Mouse (Mus musculus) ovary, postnatal 14 days (tissue): Measurements from ENCODE around the gene B230104I21Rik.

Experiments
- DNase-seq: peaks from one replicate; pipeline ENCODE4 v3.0.0; 2022; ENCODE audit warnings: low spot score

B230104I21Rik gene

DNA sequence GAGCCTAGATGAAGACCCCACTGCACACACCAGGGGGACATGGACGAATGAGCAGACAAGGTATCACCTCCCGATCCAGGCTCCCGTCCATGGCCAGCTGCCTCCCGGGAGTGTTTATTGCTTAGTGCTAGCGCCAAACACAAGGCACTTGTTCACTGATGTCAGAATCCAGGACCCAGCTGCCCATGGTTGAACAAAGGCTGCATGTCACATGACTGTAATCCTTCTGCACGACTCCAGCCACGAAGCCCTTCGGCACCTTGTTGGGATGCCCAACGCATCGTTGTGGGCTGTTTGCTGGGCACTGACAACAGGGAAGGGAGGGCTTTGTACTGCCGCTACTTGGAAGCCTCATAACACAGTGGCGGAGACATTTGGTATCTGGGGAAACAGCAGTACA lies at the start of gene B230104I21Rik:
B230104I21Rik (plus strand) TSS at position 367 of the 400 bp plus-strand sequence.
- DNase-seq: no peak

DNA sequence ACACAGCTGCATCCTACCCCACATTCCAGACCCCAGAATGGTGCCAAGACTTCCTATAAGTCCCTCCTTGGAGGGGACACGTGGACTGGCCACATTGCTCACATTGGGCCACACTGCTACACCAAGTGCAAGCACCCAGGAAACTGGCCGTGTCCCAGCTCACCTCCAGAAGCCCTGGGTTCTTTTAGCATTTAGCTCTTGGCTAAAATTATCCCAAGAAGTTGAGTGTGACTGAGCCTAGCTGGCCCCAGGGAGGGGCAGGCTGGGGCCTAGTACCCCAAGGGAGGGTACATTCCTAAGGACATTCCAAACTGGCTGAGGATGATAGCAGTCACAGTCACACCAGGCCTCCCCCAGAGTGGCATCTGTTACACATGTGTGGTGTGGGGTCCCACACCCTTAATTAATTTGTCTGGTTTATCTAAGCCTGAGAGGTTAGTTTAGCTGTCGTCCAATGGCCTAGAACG lies 42.2 kb upstream of the B230104I21Rik start:
- DNase-seq: no peak

DNA sequence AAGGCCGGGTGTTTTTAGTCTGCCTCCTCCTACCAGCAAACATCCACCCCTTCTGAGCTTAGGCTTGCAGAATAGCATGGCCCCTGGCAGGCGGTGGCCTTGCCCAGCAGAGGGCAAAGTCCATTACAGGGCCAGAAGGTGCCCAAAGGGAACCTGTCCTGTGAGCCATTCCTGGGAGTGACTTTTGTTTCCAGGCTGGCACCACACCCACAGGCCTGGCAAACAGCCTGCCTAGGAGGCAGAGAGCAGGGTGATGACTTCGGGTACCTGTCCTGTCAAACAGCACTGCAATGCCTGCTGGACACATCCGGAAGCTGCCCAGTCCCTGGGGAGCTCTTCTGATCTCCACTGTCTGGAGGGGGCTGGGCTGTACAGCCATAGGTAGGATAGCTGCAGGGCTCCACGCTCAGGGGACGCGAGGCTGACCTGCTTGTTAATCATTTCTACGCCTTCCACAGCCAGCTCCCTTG lies 41.6 kb upstream of the B230104I21Rik start:
- DNase-seq: no peak

DNA sequence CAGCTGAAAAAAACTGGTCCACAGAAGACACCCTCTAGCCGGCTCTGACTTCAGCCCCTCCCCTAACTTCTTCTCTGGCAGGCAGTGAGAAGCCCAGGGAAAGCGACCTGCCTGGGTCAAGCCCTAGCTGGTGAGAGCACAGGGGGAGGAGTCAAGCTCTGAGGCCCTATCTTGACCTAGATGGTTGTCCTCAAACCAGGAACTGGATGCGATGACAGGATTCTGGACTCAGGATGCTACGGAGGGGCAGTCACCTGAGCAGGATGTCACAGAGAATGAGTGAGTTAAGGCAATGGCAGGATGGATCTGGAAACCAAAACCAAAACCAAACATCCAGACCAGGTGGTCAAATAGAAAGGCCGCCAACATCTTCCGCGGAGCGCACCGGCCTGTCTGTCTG lies 38.2 kb upstream of the B230104I21Rik start:
- DNase-seq: no peak

DNA sequence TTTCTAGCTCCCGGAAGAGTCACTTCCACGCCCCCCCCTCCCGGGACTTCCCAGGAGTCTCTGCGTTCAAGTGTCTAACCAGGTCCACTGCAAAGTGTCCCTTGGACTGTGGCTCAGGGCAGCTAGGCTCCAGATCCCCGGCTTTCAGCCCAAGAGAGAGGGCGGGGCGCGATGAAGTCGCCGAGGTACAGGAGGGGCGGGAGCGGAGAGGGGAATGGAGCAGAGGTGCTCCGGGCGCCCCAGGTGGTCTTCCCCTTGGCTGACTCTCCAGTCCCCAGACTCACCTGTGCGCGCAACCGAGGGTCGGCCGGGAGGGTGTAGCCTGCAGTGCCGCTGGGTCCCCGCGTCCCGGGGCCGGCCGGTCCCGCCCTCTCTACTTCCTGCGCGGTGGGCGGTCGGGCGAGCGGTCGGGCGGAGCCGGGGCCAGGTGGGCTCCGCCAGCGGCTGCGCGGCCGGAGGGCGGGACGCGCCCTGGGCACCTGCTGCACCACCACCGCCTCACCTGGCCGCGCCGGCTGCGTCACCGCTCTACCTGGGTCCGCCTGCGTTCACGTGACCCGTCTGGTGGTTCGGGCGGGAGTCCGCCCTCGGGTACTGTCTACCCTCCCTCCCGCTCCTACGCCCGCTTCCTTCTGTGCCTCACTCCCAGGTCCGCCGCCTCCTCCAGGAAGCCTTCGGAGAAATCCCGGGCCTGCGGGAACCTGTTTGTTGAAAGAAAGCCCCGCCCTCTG lies 36.2 kb upstream of the B230104I21Rik start:
- DNase-seq: peak; percentile 21

DNA sequence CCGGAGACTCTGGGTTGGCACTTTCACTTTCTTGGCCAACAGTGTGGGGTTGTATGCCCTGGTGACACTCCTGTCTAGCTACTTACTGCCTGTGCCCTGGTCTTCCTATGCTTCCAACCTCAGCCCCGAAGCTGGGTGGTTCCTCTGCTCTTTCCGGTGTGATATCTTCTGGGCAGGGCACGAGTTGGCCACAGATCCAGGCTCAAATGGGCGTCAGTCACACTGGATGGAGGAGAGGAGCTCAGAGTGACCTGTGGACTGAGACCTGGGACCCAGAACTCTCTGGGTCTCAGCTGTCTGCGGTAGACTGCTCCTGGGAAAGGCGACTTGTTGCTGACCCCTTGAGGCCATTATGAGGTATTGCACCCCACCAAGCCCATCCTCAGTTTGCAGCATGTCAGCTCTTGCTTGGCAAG lies 34.5 kb upstream of the B230104I21Rik start, which contains the start of gene Arhgef16:
Arhgef16 (minus strand) TSS at position 211 of the 416 bp plus-strand sequence.
- DNase-seq: peak; percentile 17

DNA sequence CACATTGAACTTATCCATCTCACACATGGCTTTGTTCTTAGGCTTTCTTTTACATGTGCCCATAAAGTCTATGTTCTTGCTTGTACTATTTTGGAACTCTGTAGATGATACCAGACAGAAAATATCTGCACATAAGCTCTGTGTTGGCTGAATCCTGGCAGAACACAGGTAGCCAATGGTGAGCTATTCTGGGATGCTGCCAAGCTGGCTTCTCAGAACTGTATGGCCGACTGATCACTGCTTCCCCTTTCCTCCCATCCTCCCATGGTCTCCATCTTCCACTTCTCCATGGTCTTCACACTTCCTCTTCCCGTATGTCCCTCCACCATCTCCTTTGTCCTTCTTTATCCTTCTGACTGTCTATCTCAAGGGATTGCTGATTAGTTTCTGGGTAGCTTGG lies 26.8 kb upstream of the B230104I21Rik start:
- DNase-seq: no peak

DNA sequence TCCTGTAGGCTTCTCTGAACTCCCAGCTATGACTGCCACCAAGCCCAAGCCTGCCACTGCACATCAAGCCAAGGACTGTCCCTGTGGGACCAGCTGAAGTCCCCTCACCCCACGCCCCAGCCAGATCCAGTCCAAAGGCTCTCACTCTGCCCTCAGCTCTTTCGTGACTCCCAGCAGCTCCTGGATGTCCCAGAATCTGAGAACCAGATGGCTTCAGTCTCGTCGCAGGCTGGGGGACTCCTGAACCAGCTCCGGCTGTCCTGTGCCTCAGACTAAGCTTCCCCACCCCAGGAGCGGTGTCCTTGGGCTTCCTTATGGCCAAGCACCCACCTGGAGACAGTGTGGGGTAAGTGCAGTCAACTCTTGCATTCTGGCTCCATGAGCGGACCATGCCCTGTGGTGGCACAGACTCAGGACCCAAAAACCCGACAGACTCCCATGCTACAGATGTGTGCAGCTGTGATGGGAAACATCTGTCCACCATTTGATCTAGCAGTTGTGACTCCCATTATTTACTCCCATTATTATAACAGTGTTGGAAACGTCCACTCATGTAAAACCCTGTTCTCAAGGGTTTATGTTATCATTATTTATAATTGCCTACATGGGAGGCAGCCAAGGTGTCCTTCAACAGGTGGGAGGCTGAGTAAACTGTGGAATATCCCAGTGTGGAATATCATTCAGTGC lies 25.2 kb upstream of the B230104I21Rik start:
- no peak for DNase-seq

DNA sequence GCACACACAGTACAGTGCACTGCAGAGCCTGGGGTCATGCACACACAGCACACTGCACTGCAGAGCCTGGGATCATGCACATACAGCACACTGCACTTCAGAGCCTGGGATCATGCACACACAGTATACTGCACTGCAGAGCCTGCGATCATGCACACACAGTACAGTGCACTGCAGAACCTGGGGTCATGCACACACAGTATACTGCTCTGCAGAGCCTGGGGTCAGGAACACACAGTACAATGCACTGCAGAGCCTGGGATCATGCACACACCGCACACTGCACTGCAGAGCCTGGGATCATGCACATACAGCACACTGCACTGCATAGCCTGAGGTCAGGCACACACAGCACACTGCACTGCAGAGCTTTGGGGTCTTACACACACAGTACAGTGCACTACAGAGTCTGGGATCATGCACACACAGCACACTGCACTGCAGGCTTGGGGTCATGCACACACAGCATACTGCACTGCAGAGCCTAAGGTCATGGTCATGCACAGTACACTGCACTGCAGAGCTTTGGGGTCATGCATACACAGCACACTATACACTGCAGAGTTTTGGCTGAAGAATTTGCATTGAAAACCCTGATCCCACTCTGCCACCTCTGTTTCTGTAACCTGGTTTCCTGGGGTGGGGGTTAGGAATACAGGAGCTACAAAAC lies 23.6 kb upstream of the B230104I21Rik start:
- DNase-seq: no peak

DNA sequence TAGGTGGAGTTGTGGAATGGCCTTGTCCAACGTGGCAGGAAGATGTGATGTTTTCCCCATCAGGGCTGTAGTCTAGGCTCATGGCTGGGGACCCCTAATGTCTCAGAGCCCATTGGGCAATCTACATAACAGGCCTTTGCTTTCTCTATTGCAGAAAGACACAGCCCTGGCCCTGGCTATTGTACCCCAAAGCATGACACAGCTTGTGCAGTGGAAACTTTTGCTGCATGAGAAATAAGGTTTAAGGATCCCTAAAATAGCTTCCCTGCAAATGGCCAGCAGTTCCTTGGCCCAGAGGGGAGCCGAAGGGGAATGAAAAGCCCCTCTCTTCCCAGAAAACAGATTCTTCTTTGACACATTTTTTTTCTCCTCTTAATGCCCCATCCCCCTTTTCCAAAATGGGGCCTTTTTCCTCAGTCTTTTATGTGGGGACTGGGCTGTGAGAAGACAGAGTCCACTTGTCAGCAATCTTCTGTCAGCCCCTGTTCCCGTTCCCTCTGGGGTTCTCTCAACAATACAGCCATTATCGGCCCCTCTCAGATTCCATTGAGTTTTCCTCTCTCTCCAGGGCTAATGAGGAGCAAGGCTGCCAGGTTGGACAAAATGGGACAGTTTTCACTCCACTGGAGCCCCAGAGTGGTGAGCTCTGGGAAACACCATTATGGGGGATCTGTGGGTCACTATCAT lies 22.8 kb upstream of the B230104I21Rik start:
- no peak for DNase-seq

DNA sequence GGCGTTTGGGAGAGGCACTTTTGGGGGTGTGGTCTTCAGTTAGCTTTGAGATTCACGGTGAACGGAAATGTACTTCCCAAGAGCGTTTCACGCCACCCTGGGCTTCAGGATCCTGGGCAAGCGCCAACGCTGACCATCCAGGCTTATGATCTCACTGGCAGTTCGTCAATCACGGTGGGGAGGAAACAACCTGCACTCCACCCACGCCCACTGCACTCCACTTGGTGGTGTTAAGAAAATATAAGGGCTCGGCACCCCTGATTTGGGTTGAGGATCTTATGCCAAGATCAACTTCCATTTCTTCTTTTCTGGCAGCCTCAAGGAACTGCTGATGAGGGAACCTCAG lies 22.3 kb upstream of the B230104I21Rik start:
- no peak for DNase-seq

DNA sequence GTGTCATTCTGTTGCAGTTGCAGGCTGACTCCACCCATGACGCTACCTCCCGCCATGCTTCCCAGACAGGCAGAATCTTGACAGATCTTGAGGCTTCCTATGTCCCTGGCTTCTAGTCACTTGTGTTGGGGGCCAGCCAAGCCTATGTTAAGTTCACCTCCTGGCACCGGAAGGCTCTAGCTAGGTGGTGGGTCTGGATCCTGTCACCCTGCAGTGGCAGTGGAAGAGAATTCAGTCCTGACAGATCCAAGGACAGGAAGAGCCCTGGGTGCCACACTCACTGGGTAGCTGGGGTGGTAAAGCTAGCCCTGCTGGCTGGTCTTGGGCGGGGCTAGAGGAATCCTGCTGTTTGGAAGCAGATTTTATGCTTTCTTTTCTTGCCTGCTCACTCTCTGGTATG lies 10.5 kb upstream of the B230104I21Rik start:
- DNase-seq: no peak

DNA sequence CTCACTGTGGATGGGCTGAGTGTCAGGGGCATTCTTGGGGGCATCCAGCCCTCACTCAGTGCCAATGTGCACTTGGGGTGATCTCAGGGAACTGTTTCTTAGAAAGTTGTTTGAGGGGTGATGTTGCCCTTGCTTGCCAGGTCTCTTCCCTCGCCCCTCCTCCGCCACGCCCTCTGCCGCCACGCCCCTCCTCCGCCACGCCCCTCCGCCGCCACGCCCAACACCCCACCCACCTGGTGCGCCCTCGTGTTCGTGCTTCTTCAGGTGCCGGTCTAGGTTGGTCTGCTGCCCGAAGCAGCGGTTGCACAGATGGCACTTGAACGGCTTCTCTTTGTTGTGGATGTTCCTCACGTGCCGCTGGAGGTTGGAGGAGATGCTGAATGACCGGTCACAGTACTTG lies 7.5 kb upstream of the B230104I21Rik start:
- DNase-seq: no peak

DNA sequence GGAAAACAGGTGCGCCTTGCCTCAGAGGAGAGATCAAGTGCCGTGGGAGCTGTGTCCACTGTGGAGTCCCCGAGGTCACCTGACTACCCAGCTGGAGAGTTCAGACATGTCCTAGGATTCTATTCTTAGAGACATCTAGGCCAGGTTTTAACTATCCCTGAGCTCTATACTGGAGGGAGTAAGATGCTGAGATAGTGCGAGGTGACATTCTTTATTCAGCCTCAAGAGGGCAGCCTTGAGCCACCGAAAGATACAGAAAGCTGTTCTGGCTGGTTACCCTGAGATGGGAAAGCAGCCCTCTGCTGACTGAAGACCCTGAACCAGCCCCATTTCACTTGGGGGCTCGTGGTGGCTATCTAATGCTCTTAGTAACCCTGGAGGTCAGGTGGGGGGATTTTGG lies 7.1 kb upstream of the B230104I21Rik start:
- peak; percentile 60 for DNase-seq

DNA sequence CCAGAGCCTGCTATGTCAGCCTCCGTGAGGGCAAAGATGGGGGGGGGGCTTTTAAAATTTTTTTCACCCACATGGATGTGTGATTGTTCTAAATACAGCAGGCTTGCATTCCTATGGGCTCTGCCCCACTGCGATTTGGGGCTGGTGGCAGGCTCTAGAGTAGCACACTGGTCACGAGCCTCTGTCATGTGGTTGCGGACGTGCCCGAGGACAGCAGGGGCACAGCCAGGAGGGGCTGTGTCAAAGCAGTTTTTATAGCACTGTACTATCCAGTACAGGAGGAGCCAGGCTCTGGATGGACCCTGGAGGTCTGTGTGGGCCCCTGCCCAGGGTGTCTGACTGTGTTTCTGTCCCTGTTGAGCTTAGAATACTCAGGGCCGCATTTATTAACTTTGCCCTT lies 5.9 kb upstream of the B230104I21Rik start:
- DNase-seq: no peak

DNA sequence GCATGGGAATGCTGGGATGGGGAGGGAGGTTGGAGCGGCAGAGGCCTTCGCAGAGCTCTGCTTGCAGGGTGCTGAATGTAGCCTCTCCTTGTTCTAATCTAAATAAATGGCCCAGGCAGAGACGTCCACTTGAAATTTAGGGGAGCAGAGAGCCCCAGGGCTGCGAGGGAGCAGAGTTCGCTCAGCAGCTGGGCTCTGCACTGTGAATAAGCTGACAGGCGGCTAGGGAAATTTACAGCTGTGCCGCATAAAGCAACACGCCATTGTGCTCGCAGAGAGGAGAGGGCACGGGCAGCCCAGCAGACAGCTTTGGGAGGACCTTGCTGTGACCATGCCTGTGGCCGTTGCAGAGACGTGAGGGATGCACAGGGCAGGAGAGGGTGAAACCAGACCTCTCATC lies 4.7 kb upstream of the B230104I21Rik start:
- DNase-seq: no peak

DNA sequence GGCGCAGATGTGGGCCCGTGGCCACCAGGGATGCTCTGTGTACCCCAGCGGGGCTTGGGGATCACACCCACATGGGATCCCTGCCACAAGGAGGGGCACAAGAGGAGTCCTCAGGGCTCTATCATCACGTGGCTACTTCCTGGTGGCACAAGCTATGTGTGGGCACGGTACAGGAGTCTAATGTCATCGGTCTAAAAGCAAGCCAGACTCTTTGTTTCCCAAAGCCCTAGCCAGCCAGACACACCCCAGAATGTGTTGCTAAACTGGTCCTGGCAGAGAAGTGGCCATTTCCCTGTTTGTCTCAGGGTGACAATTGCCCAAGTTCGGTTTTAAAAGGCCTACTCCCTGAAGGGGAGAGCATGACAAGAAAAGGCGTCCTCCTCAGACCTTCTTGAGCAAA lies 2.6 kb upstream of the B230104I21Rik start:
- no peak for DNase-seq

DNA sequence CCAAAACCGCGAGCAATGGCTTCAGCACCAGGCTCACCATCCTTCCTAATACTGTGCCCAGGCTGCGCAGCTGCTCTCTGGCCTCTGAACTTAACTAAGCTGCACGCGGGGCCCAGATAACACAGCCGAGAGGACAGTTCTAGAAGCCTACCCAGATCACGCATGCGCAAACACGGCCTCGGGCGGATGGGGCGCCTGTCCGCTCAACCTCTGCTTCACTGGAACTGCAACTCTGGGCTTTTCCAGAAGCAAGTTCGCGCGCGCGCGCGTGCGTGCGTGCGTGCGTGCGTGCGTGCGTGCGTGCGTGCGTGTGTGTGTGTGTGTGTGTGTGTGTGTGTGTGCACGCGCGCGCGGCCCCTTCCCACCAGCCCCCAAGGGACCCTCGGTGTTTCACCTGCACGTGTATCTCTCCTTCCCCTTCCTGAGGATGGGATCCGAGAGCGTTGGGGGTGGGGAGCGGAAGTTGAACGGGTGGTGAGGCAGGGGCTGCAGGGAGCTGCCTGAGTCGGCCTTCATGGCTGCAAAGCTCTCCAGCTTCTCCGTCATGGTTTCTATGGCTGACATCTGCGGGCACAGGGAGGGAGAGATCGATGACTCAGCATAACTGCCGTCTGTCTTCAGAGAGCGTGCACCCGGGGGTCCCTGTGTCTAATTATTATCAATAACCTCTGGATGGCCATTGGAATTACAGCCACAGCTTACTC lies 1.1 kb upstream of the B230104I21Rik start:
- DNase-seq: no peak

DNA sequence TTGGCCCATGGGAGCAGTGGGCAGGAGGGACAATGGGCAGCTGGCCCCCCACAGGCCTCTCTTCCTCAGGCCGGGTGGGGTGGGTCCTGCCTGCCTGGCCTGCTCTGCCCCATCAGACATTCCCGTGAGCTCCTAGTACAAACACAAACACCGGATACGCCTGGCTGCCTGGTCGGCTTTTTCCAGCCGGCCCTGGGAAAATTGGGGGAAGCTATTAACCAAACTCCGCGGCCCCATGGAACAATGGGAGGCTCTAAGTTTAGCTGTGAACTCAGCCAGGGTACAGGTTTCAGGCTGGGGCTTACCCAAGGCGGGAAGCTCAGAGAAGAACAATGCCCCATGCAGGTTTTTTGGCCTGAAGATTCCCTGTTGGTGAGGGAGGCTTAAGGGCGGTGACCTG lies 723 bp downstream of the B230104I21Rik start:
- no peak for DNase-seq

DNA sequence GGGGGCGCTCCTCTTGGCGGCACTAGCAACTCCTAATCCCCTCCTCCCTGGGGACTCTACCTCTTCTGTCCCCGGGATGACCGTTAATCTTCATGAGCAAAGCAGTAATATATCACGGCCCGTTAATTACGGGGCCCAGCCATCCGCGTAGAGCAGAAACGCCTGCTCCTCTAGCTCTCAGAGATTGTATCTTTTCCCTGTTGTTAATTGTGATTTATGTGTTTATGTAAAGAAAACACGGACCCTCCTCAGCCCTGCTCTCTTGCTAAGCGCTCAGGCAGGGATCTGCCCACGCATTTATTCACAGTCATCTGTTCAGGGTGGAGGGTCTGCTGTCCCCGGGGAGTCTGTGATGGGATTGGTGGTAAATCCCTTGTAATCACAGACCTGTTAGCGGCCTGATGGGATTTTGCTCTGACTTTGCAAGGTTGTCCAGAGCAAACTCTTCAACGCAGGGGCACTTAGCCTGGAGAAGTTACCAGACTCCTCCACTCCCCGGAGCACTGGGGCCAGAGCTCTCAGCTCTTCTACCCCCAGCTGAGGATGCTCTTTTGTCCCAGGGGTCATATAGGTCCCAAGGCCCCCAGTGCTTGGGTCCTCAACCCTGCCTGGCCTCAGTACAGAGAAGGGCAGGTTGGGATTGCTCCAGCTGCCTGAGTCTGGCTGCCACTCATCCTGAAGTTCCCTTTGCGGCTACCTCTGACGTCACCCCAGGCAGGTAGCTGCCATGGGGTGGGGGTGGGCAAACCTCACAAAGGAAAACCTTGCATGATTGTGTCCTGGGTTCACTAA lies 11.0 kb downstream of the B230104I21Rik start:
- no peak for DNase-seq
